Mouse (Mus musculus): ENCODE measurements around the gene Fbxo36. TPM values are rescaled to one million over a fixed set of nuclear protein-coding genes. Genes with fewer than 3 reads are reported as not detected.

Gene Fbxo36
- total and polyA plus RNA-seq, 2 experiments from 2014 or later, result 3.1 to 11.8 TPM

GRCm38 (mm10) chr1:84855756-84856155 lies 16.1 kb downstream of the Fbxo36 start:
- no peaks in the 10 kb centered on the region for H3K9me3 ChIP-seq (ENCODE audit: low read length)
- H3K9ac ChIP-seq, result no peak overlapping the region
- H3K27ac ChIP-seq (ENCODE audit: low read depth, low read length), result no peak overlapping the region
- DNase-seq (no peak), ATAC-seq (no peak)
- no peaks in the 10 kb centered on the region for H3K27me3 ChIP-seq (ENCODE audit: insufficient read depth, low read length)
- H3K4me2 ChIP-seq (ENCODE audit: low read depth), result no peak overlapping the region
- TF ChIP-seq CTCF (IDR thresholded peaks at IDR 0.05; ENCODE audit: low read depth), result no peak
- no peaks in the 10 kb centered on the region for H3K4me1 ChIP-seq (ENCODE audit: insufficient read depth)
- H3K36me3 ChIP-seq (ENCODE audit: insufficient read depth), result no peaks in the 10 kb centered on the region
- H3K4me3 ChIP-seq (ENCODE audit: low read depth, low read length), result no peak overlapping the region
- WGBS, result 61% methylated on average over 2 of the region's 2 CpGs

DNA sequence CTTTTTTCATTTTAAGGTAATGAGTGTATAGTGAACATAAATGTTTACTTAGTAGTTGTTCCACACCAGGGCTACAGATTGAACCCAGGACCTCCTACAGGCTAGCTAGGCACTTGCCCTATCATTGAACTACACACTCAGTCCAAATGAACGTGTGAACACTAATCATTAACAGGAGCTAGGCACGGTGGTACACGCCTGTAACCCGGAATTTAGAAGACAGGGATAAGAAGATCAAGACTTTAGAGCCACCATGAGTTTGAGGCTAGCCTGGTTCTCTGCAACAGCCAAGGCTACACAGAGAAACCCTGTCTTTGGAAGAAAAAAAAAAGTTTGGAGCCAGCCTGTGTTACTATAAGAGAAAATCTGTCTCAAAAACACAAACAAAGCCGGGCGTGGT lies 20.0 kb downstream of the Fbxo36 start:
- DNase-seq (no peak), ATAC-seq (no peak)
- H3K4me2 ChIP-seq (ENCODE audit: low read depth), result no peak overlapping the region
- no peak overlapping the region for H3K9ac ChIP-seq
- no peak overlapping the region for H3K4me3 ChIP-seq (ENCODE audit: low read depth, low read length)
- no peaks in the 10 kb centered on the region for H3K36me3 ChIP-seq (ENCODE audit: insufficient read depth)
- H3K4me1 ChIP-seq (ENCODE audit: insufficient read depth), result no peaks in the 10 kb centered on the region
- H3K27ac ChIP-seq (ENCODE audit: low read depth, low read length), result no peak overlapping the region
- 93% methylated on average over 6 of the region's 6 CpGs for WGBS
- no peak for TF ChIP-seq CTCF (IDR thresholded peaks at IDR 0.05; ENCODE audit: low read depth)
- H3K27me3 ChIP-seq (ENCODE audit: insufficient read depth, low read length), result no peaks in the 10 kb centered on the region
- H3K9me3 ChIP-seq (ENCODE audit: low read length), result no peaks in the 10 kb centered on the region

GRCm38 (mm10) chr1:84860360-84861254 lies 21.0 kb downstream of the Fbxo36 start:
- no peaks in the 10 kb centered on the region for H3K36me3 ChIP-seq (ENCODE audit: insufficient read depth)
- no peak overlapping the region for H3K9ac ChIP-seq
- 85% methylated on average over 10 of the region's 10 CpGs for WGBS
- no peak for DNase-seq
- TF ChIP-seq CTCF (IDR thresholded peaks at IDR 0.05; ENCODE audit: low read depth), result no peak
- H3K27me3 ChIP-seq (ENCODE audit: insufficient read depth, low read length), result no peaks in the 10 kb centered on the region
- no peak overlapping the region for H3K4me2 ChIP-seq (ENCODE audit: low read depth)
- H3K27ac ChIP-seq (ENCODE audit: low read depth, low read length), result no peak overlapping the region
- no peak for ATAC-seq
- H3K4me3 ChIP-seq (ENCODE audit: low read depth, low read length), result no peak overlapping the region
- H3K9me3 ChIP-seq (ENCODE audit: low read length), result no peaks in the 10 kb centered on the region
- no peaks in the 10 kb centered on the region for H3K4me1 ChIP-seq (ENCODE audit: insufficient read depth)

DNA sequence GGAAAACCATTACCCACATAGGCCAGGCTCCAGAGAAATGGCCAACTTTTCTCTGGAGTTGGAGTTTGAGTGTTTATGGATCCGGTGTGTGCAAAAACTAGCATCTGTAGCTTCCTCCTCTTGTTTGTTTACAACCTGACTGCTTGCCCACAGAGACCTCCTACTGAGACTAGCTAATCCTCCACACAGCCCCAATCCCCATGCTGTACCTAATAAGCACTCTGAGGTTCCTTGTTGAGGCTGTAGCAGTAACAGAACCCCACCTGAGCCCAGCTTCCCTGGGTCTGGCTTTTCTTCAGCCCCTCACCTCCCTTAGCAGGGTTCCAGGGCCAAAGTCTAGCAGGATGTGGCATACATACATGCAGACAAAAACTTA lies 21.6 kb downstream of the Fbxo36 start:
- ATAC-seq (no peak), DNase-seq (no peak)
- Histone ChIP-seq H3K9ac (no peak overlapping the region), H3K27ac (ENCODE audit: low read depth, low read length) (no peak overlapping the region), H3K4me1 (ENCODE audit: insufficient read depth) (no peaks in the 10 kb centered on the region), H3K4me2 (ENCODE audit: low read depth) (no peak overlapping the region), H3K4me3 (ENCODE audit: low read depth, low read length) (no peak overlapping the region), H3K9me3 (ENCODE audit: low read length) (no peaks in the 10 kb centered on the region), H3K27me3 (ENCODE audit: insufficient read depth, low read length) (no peaks in the 10 kb centered on the region), H3K36me3 (ENCODE audit: insufficient read depth) (no peaks in the 10 kb centered on the region)
- 70% methylated on average over 1 of the region's 1 CpGs for WGBS
- TF ChIP-seq CTCF (IDR thresholded peaks at IDR 0.05; ENCODE audit: low read depth), result no peak

- H3K27ac ChIP-seq (ENCODE audit: low read depth, low read length), result no peak overlapping the region
- ATAC-seq (no peak), DNase-seq (no peak)
- no peak overlapping the region for H3K4me2 ChIP-seq (ENCODE audit: low read depth)
- H3K4me1 ChIP-seq (ENCODE audit: insufficient read depth), result no peaks in the 10 kb centered on the region
- H3K36me3 ChIP-seq (ENCODE audit: insufficient read depth), result no peaks in the 10 kb centered on the region
- no peak for TF ChIP-seq CTCF (IDR thresholded peaks at IDR 0.05; ENCODE audit: low read depth)
- no peak overlapping the region for H3K4me3 ChIP-seq (ENCODE audit: low read depth, low read length)
- no peak overlapping the region for H3K9ac ChIP-seq
- 72% methylated on average over 2 of the region's 2 CpGs for WGBS
- no peaks in the 10 kb centered on the region for H3K27me3 ChIP-seq (ENCODE audit: insufficient read depth, low read length)
- no peaks in the 10 kb centered on the region for H3K9me3 ChIP-seq (ENCODE audit: low read length)
These were observed 25.0 kb downstream of the Fbxo36 start for GRCm38 (mm10) chr1:84864645-84865044.

GRCm38 (mm10) chr1:84866231-84866630 lies 26.6 kb downstream of the Fbxo36 start:
- H3K9me3 ChIP-seq (ENCODE audit: low read length), result no peaks in the 10 kb centered on the region
- H3K4me3 ChIP-seq (ENCODE audit: low read depth, low read length), result no peak overlapping the region
- H3K4me1 ChIP-seq (ENCODE audit: insufficient read depth), result no peaks in the 10 kb centered on the region
- no peak overlapping the region for H3K27ac ChIP-seq (ENCODE audit: low read depth, low read length)
- H3K27me3 ChIP-seq (ENCODE audit: insufficient read depth, low read length), result no peaks in the 10 kb centered on the region
- H3K9ac ChIP-seq, result no peak overlapping the region
- 86% methylated on average over 6 of the region's 6 CpGs for WGBS
- no peaks in the 10 kb centered on the region for H3K36me3 ChIP-seq (ENCODE audit: insufficient read depth)
- DNase-seq (no peak), ATAC-seq (no peak)
- H3K4me2 ChIP-seq (ENCODE audit: low read depth), result no peak overlapping the region
- no peak for TF ChIP-seq CTCF (IDR thresholded peaks at IDR 0.05; ENCODE audit: low read depth)

- Histone ChIP-seq H3K4me3 (ENCODE audit: low read depth, low read length) (no peak overlapping the region), H3K9ac (no peak overlapping the region), H3K36me3 (ENCODE audit: insufficient read depth) (no peaks in the 10 kb centered on the region), H3K9me3 (ENCODE audit: low read length) (no peaks in the 10 kb centered on the region), H3K4me2 (ENCODE audit: low read depth) (no peak overlapping the region), H3K27me3 (ENCODE audit: insufficient read depth, low read length) (no peaks in the 10 kb centered on the region), H3K4me1 (ENCODE audit: insufficient read depth) (no peaks in the 10 kb centered on the region), H3K27ac (ENCODE audit: low read depth, low read length) (no peak overlapping the region)
- DNase-seq (no peak), ATAC-seq (no peak)
- WGBS, result 95% methylated on average over 3 of the region's 3 CpGs
- TF ChIP-seq CTCF (IDR thresholded peaks at IDR 0.05; ENCODE audit: low read depth), result no peak
These were observed 27.1 kb downstream of the Fbxo36 start for GRCm38 (mm10) chr1:84866706-84867230.
